Mouse (Mus musculus) right cerebral cortex, postnatal 25 days (tissue): ENCODE results near the gene Sfn.
A peak's percentile ranks its signal among the peaks of the same experiment; 100 is the strongest.

ENCODE experiments used
- DNase-seq: peaks from one replicate; pipeline ENCODE4 v3.0.0; 2022

The Sfn gene

DNA sequence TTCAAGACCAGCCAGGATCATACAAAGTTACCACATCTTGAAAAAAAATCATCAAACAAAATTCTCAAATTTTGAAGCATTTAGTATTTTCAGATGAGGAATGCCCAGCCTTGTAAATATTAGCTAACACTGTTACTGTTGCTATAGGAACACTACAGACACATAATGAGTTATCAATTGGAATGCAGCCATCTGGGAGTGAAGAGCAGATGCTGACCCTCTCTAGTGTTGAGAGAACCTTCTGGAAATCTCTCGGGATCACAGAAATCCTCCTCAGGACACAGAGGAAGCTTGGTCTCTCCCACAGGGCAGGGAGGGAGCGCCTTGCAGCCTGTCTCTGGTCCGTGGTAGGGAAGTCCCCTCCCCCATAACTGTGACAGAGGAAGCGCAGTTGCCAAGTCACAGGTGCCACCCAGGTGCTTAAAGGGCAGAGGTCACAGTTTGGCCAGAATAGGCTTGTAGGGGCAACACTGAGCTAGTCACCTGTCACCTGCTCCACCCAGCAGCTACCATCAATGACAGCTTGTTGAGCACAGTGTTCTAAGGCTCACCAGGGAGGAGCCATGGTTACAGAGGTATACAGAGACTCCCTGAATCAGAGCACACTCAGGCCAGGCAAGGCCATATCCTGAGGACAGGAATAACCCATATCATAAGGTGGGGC is 17.6 kb upstream of the Sfn start:
- no peak for DNase-seq

DNA sequence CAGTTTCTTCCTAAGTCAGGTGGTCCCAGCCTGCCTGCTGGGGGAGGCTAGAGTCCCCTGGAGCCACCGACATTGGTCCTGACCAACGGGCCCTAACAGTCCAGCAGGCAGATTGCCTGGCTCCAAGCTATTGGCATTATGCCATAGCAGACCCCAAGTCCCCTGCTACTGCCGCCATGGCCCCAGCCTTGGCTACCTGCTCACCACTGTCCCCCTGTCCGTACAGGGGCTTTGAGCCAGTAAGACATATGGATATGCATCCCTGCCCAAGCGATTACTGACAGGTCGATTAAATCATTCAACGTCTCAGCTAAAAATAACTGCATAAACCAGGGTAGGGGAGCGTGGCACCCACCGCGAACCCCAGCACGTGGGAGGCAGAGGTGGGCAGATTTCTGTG is 16.0 kb upstream of the Sfn start:
- DNase-seq = no peak

DNA sequence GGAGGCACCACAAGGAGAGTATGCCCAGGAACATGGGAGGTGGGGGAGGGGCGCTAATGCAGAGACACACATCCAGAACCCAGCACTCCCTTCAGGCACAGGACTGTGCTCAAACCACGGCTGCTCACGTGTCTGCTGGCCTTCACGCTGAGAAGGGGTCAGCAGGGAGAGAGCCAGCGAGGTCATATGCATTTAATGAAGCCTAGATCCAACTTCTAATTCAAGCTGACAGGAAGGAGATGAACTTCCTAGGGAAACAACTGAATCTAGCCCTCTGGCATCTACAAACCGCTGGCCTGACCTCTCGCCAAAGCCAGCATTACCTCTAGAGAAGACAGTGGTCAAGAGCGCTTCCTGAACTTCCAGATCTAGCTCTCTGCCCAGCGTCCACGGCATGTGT is 13.4 kb upstream of the Sfn start:
- no peak for DNase-seq

DNA sequence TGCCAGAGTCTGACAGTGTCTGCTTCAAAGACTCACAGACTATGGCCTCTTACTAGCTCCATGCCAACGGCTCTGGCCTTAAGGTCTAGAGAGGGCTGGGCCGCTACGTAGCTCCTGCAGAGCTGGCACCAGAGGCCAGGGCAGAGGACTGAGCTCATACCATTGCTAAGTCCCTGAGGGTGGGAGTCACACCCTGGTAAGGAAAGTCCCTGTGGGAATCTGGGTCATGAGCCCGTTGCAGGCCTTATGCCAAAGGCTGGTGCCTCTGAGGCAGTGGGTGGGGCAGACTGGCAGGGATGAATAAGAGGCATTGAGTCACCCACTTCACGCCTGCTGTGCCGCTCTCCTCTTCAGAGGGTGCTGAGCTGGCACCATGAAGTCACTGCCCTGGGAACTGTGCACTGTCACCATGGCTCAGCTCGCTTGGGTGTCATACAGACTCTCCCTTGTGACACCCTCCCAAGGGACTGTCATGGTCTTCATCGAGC is 12.3 kb upstream of the Sfn start:
- peak; percentile 71 for DNase-seq

DNA sequence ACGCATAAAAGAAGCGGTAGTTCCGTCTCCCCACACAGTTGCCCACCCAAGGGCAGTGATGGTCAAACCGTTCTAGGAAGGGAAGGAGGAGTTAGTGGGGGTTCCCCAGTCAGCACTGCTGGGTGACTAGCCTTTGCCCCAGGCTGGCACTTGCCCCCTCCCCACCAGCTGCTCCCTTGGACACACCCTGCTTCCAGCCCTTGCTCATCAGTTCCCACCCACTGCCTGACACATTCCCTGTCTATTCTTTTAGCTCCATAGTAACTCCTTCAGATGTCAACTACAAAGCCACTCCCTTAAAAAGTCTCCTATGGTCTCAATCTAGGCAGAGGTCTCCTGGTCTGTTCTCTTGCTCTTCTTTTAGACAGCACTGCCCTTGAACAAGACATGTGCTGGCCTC is 11.9 kb upstream of the Sfn start:
- no peak for DNase-seq

DNA sequence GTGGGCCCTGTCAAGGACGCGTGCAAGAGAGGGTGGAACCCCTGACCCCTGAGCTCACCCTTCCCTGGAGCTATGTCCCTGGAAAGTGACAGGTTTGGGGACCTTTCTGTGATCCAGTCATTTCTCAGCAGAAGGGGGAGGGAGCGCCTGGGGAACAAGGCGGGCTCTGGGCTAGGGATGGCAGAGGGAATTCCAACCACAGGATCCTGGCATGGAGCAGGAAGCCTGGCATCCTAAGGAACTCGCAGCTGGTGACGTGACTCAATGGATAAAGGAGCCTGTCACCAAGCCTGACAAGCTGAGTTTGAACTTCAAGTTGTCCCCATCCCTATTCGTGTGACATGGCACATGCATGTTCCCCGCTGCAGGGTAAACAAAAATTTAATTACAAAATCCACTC is 11.1 kb upstream of the Sfn start:
- no peak for DNase-seq

DNA sequence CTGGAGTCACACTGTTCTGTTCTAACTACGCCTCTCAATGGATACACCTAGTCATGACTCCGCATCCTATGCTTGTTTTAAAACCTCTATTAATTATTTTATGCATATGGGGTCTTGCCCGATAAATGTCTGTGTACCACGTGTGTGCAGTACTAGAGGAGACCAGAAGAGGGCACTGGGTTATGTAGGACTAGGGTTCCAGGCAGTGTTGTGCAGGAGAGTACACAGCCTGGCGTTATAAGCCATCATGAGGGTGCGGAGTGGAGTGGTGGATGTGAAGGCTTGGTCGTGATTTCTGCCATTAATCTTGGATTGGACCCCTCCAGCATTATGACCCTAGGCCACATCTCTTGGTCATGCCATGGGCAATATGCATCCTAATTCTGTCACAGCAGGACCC is 10.4 kb upstream of the Sfn start:
- no peak for DNase-seq

DNA sequence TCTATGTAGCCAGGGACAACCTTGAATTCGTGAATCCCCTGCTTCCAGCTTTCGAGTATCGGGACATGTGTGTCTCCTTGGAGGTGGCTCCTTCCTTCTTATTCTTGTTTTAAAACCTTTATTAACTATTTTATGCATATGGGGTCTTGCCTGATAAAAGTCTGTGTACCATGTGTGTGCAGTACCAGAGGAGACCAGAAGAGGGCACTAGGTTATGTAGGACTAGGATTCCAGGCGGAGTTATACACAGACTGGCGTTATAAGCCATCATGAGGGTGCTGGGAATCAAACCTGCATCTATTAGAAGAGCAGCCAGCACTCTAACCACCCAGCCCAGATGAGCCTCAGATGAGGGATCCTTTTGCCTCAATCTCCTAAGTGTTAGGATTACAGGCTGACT is 9.8 kb upstream of the Sfn start:
- DNase-seq = no peak

DNA sequence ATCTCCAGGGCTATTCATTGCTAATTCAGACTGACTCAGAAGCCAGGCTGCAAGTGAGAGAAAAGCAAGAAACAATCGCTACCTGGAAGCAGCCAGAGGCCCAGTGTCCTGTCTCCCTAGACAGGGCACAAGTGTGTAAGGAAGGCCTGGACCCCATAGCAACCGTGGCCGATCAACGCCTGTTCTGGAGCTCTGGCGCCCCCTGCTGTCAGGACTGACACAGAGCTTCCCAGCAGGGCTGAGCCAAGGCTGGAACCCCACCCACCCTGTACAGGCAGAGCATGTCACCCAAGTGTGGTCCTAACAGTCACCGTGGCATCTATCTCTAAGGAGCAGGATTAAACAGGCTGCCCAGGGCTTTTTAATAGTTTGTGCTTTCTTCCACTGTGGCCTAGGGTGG is 7.8 kb upstream of the Sfn start:
- peak; percentile 58 for DNase-seq

DNA sequence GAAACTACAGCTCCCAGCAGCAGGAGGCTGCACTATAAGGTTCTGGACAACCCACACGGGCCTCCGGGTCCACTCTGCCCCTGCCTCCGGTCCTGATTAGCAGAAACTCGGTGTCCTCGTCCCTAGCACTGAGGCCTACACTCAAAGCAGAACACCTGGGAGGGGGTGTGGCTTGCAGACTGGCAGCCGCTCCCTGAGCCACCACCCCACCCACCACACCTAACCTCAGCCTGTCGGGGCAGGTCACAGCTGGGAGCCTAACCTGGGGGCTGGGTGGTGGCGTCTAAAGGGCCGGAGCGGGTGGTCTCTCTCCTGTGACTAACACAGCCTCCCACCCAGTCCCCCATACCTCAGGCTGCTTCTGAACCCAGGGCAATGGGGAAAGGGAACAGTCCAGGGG is 5.3 kb upstream of the Sfn start:
- DNase-seq = no peak

DNA sequence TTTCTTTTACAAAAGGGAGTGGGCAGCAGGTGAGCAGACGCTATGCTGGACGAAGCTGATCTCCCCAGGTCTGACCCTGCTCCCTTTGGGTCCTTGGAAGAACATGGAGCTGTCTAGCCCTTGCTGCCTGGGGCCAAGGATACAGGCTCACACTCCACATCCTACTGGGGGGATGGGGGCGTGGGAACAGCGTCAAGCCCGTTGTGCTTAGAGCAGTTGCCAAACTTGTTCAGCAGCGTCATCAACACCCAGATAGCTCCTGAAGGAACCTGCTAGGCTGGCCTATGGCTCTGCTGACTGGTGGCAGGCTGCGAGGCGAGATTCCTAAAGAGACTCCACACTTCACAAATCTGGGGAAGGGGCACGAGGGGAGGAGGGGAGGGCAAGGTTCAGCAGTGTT is 3.4 kb upstream of the Sfn start:
- DNase-seq = no peak

DNA sequence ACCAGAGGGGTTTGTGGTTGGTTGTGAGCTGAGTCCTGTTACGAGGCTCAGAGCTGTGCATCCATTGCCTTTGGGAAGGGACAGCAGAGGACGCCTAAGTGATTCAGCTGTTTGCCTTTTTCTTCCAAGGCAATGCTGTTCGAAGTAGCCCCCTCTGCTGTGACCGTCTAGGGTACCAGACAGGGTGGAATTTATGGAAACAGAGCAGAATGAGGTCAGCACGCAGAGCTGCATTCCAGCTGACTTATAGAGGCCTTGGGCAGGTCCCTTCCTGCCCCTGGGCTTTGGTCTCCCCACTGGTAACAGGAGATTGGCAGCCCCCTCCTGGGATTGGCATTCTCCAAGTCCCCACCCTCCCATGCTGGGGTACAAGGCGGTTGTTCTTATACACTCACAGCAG is 2.9 kb upstream of the Sfn start:
- no peak for DNase-seq

DNA sequence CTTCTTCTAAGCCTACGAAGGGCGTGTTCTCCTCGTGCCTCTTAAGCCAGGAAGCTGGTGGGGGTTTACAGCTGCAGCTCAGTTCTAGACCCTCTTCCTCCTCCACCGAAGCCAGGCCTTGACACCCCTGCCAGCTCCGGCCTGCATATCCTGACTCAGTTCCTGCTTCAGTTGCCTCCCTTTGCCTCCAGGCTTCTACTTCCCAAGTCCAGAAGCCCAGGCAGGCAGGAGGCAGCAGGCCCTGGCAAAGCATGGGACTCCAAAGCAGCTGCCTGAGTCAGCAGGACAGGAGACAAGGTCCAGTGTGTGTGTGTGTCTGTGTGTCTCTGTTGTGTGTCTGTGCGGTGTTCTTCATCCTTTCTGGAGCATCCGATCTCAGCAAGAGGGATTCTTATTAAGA is 2.2 kb upstream of the Sfn start:
- DNase-seq = no peak

DNA sequence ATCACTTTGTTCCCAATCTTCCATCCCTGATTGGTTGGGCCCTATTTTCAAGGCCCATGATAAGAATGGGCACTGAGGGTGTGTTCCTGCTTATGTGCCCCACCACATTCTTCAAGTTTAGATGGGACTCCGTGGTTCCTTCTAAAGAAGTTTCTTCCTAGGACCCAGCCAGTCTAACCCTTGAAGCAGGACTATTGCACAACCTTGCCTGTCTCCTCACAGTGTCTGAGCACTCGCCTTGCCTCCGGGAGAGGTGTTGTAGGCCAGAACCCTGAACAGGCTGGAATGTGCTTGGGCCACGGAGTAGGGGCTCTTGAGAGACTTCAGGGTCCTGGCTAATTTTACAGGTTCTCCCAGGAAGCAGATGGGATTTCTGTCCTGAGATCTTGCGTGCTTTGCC is 1.1 kb upstream of the Sfn start:
- DNase-seq = no peak

DNA sequence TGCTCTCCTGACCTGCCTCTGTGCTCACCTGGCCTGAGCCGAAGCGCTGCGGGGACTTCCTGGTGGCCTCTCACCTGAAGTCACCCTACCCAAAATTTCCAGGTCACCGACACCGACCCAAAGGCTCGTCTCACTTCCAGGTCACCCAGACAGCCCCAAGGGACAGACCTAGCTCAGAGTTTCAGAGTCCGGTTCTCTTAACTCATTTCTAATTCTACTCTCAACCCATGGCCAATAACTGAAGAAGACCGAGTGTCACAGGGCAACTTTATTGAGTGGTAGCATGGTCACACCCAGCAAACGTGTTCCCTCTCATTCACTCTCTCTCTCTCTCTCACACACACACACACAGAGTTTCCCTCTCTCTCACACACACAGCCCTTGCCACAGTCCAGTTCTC is 1.7 kb downstream of the Sfn start:
- DNase-seq = no peak

DNA sequence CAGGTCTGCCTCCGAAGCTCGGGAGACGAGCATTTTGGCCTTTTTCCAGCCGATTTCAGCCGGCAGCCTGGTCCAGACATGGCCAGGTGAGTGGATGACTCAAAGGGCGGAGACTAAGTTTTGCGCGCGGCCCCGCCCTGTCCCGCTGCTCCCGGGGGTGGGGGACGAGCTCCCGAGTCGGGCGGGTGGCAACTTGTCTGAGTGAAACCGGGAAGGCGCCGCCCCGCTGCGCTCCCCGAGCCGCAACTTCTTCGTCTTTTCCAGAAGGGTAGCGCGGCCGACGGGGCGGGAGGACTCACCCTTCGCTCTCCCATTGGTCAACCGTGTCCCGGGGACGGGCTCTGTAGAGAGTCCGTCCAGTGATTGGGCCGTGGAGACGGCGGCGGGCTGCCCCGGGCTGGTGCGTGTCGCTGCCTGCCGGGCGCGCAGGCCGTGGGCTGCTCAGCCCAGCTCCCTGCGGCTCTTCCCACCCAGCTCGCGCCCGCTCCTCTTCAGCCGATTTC is 2.3 kb downstream of the Sfn start:
- DNase-seq = peak; percentile 84

DNA sequence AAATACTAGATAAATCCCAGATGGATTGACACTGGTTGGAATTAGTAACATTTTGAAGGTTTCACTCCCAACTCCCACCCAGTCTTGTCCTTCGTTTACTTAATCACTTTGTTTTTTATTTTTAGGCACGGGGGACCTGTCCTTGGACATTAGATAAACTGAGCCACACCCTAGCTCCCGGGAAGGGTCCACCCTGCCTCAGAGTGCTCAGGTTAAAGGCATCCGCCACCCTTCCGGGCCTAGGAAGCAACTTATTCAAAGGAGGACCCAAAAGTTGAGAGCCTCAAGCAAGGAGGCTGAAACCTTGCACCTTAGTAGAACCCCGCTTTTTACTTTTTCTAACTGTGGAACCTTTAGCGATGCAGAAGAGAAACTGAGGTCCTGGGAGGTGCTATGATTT is 2.9 kb downstream of the Sfn start:
- no peak for DNase-seq

DNA sequence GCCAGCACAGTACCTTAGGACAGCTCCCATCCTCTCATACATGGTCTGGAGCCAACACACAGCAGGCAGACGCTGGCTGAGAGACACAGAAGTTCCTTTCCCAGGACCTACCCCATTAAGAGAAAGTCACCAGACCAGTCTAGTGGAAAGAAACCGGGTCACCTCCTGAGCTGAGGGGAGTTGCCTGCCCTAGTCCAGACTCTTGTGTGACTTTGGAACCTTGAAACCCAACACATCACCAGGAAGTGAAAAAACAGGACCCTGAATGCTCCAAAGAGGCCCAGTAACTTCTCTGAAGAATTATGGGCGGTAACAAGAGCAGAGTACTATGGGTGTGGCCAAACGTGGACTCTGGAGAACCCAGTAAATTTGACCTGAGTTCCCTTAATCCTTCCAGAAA is 3.4 kb downstream of the Sfn start:
- no peak for DNase-seq

DNA sequence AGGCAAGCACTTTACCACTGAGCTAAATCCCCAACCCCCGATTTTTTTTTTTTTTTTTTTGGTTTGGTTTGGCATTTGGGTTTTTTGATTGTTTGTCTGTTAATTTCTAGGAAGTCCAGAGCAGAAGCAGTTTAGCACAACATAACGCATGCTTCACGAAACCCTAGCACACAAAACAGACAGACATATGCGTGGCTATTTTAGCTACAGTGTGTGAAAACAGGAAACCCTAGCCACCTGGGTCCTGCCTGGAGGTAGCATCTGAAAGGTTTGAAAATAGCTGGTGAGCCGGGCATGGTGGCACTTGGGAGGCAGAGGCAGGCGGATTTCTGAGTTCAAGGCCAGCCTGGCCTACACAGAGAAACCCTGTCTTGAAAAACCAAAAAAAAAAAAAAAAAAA is 5.9 kb downstream of the Sfn start:
- DNase-seq = no peak

DNA sequence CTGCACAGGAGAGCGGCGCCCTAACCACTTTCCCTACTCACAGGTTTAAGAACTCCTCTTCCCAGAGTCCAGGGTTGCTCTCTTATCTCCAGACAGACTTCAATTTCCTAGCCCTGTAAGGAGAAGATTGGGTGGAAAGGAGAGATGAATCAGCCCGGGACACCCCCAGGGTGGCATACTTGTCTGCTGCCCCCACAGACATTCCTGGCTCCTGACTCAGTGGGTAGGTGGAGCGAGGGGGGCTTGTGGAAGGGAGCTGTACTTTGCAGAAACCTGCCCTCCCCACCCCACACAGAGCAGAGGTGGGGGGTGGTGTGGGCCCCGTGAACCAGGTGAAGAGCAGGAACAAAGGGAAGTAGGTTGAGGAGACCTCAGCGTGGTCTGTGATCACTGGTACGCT is 6.4 kb downstream of the Sfn start:
- DNase-seq = peak; percentile 47

DNA sequence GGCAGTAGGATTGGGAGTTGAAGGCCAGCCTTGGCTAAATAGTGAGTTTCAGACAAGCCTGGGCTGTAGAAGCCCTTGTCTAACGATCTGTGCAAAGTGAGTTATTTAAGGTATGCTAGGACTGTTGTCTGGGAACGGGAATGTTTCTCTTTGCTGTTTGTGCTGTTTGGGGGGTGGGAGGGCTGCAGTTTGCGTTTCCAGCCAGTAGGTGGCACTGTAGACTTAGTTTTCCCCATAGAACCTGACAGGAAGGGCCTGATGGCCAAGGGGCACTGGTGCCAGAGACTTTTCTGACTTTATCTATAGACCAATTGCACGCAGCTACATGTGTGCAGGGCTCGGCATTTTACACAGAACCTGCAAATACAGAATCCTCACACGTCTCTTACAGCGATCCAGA is 9.4 kb downstream of the Sfn start:
- no peak for DNase-seq

DNA sequence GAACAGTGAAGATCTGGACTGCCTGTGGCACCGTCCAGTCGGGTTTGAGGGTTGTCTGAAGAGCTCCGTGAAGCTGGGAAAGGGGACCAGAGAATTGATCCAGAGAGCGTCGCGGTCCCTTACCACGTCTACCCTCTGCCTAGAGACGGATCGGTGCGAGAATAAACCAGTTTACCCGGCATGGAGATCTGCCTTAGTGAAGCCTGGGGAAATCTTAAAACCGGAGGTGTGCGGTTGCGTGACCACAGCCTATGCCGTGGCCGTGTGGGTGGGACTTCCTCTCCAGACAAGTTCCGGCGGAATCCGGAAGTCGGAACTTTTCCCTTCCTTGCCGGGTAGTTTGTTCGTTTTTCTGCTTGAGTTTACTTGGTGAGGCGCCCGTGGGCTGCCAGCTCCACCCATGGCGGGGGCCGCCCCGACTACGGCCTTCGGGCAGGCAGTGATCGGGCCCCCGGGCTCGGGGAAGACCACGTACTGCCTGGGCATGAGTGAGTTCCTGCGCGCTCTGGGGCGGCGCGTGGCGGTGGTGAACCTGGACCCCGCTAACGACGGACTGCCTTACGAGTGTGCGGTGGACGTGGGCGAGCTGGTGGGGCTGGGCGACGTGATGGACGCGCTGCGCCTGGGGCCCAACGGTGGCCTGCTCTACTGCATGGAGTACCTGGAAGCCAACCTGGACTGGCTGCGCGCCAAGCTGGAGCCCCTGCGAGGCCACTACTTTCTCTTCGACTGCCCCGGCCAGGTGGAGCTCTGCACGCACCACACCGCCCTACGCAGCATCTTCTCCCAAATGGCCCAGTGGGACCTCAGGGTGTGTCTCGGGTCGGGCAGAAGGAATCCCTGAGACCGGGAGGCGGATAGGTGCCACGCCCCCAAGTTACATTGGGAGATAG is 17.7 kb downstream of the Sfn start, which contains the start of gene Gpn2:
TSS of gene Gpn2 (plus strand) at position 304 of the 893 bp plus-strand sequence.
- peak; percentile 80 for DNase-seq

DNA sequence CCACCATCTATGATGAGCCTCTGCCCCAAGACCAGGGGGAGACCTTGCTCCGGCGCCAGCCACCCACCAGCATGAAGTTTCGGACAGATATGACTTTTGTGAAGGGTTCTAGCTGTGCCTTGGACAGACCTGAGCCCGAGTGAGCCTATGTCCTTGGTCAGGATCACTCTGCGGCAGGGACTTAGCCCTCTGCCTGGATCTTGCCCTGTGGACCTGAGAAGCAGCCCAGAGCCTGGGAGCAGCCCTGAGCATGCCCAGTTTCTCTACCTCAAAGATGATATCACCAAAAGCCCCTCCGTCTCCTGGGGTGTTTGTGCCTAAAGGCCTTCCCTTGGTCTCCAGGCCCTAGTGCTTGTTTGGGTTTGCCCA is 18.3 kb downstream of the Sfn start:
- peak; percentile 8 for DNase-seq

DNA sequence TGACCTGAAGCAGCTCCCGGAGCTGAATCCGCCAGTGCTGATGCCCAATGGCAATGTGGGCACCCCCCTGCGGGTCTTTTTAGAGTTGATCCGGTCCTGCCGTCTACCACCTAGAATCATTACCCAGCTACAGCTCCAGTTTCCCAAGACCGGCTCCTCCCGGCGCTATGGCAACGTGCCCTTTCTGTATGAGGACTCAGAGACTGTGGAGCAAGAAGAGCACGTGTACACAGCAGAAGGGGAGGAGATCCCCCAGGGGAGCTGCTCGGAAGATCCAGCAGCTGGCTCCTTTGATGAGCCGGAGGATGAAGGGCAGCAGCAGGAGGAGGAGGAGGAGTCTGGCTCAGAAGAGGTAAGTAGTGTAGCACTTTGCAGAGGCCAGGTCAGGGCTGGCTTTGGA is 24.0 kb downstream of the Sfn start:
- DNase-seq = no peak

DNA sequence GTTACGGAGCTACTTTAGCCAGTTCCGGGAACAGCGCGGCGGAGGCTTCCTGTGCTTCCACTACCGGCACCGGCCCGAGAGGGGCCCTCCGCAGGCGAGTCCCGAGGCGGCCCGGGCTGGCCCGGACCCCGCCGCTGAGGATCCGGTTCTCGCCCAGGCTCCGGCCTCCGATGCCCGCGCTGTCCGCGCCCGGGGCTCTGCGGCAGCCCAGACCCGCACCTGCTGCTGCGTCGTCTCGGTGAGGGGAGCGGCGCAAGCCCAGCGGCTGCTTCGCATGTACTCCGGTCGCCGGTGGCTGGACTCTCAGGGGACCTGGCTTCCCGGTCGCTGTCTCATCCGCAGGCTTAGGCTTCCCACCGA is 27.1 kb downstream of the Sfn start:
- DNase-seq = no peak
